23 mouse cellular contexts compared by ENCODE assay signal in the genomic region with DNA sequence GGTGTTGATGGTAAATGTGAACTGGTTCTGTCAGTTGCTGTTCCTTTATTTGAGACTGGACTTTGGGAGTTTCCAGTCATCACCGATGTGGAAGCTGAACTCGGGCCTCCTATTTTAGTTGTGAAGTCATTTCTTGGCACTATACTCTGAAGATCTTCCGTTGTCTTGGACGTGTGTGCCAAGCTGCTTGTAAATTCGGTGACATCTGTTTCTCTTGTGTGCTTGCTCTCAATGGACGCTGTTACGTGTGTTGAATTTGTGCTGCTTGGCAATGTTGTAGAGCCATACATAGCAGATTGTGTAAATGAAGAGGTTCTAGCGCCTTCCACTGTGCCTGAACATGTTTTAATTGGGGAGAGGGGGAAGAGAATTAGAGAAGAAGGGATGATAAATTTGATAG. TPM values are rescaled to one million over a fixed set of nuclear protein-coding genes. Genes with fewer than 3 reads are reported as not detected.
DNase-seq lines count a peak whose midpoint lies in the region; ATAC-seq and TF ChIP-seq lines count a peak whose summit lies in the region.
"Had no signal": no experiment of that assay in that cellular context is flagged by ENCODE, and none has a peak within 500 bp of the region (broad histone marks: within the 10 kb centered on the region; RNA-seq: fewer than 3 reads in every experiment).

No protein-coding gene starts in this region.

- peak; percentile 38 for DNase-seq in layer of hippocampus, adult 9-11 months
- no peak for DNase-seq in layer of hippocampus, postnatal 10 days (ENCODE audit: low spot score in 2 of 2)
- peak; percentile 36 for DNase-seq in brain, adult 2 months (ENCODE audit: low read depth, low spot score)
- peak; percentile 72 for DNase-seq in brain, embryonic 14.5 days (ENCODE audit: low read depth)
- DNase-seq: adrenal gland, adult 2 months; adrenal gland, postnatal 25 days; cerebellum, adult 11 months; cerebellum, adult 9-10 months; cerebellum, postnatal 36 days; gastrocnemius, adult 2 months; gastrocnemius, postnatal 25 days; kidney, adult 11 months had no signal

- H3K4me3 ChIP-seq in forebrain, embryonic 16.5 days (replicated peaks; ENCODE audit: low read length), result no peak overlapping the region
- no peak overlapping the region for H3K4me3 ChIP-seq in forebrain, embryonic 12.5 days (replicated peaks)
- no peak overlapping the region for H3K4me3 ChIP-seq in midbrain, embryonic 16.5 days (ENCODE audit: low read depth, low read length)
- H3K4me3 ChIP-seq: embryonic facial prominence, embryonic 13.5 days; gastrocnemius, adult 2 months; heart, embryonic 12.5 days; hindbrain, embryonic 10.5 days; hindbrain, embryonic 15.5 days had no signal

- TF ChIP-seq POLR2A in brain, embryonic 14.5 days (IDR thresholded peaks at IDR 0.05; ENCODE audit: borderline replicate concordance, extremely low read depth, insufficient read depth, insufficient read length, poor library complexity, severe bottlenecking), result no peak

- H3K4me1 ChIP-seq in forebrain, embryonic 16.5 days (replicated peaks; ENCODE audit: control insufficient read depth, insufficient read depth, low read length), result no peaks in the 10 kb centered on the region; the same call in 1 of the 2 replicates
- no peaks in the 10 kb centered on the region for H3K4me1 ChIP-seq in forebrain, embryonic 12.5 days
- no peaks in the 10 kb centered on the region for H3K4me1 ChIP-seq in midbrain, embryonic 16.5 days (ENCODE audit: control insufficient read depth, insufficient read depth, low read length)
- H3K4me1 ChIP-seq: embryonic facial prominence, embryonic 13.5 days; heart, embryonic 12.5 days had no signal

- ATAC-seq in forebrain, embryonic 16.5 days, result 0 out of 2 replicates have a peak, but pooled peaks have one; percentile 43
- ATAC-seq in forebrain, embryonic 12.5 days (ENCODE audit: low FRiP score), result no peak
- no peak for ATAC-seq in midbrain, embryonic 16.5 days
- ATAC-seq: inflammation-experienced regulatory T-cells, adult 6 months had no signal

- no peak overlapping the region for H3K9ac ChIP-seq in forebrain, embryonic 16.5 days (replicated peaks; ENCODE audit: low read depth, low read length)
- no peak overlapping the region for H3K9ac ChIP-seq in forebrain, embryonic 12.5 days
- H3K9ac ChIP-seq in midbrain, embryonic 16.5 days (ENCODE audit: low read depth, low read length), result no peak overlapping the region
- H3K9ac ChIP-seq: embryonic facial prominence, embryonic 13.5 days; heart, embryonic 12.5 days; hindbrain, embryonic 15.5 days had no signal

- H3K9me3 ChIP-seq in forebrain, embryonic 16.5 days (ENCODE audit: control insufficient read depth, low read length), result no peaks in the 10 kb centered on the region
- no peaks in the 10 kb centered on the region for H3K9me3 ChIP-seq in forebrain, embryonic 12.5 days
- H3K9me3 ChIP-seq in midbrain, embryonic 16.5 days (replicated peaks; ENCODE audit: control insufficient read depth, low read length, poor library complexity, severe bottlenecking), result no peaks in the 10 kb centered on the region
- H3K9me3 ChIP-seq: embryonic facial prominence, embryonic 13.5 days; heart, embryonic 12.5 days; hindbrain, embryonic 10.5 days; hindbrain, embryonic 15.5 days had no signal

- no peak for TF ChIP-seq CTCF in brain, embryonic 14.5 days (IDR thresholded peaks at IDR 0.05; ENCODE audit: borderline replicate concordance, extremely low read depth, insufficient read depth, insufficient read length)

- peak overlapping the region; percentile 8; the same call in 1 of the 2 replicates for H3K27ac ChIP-seq in forebrain, embryonic 16.5 days (ENCODE audit: low read length)
- no peak overlapping the region for H3K27ac ChIP-seq in forebrain, embryonic 12.5 days
- no peak overlapping the region for H3K27ac ChIP-seq in midbrain, embryonic 16.5 days (ENCODE audit: low read length)
- H3K27ac ChIP-seq: embryonic facial prominence, embryonic 13.5 days; gastrocnemius, adult 2 months; hindbrain, embryonic 10.5 days; hindbrain, embryonic 15.5 days had no signal

- no peak overlapping the region for H3K4me2 ChIP-seq in forebrain, embryonic 16.5 days (ENCODE audit: low read length)
- no peak overlapping the region for H3K4me2 ChIP-seq in forebrain, embryonic 12.5 days
- H3K4me2 ChIP-seq in midbrain, embryonic 16.5 days (ENCODE audit: low read length), result no peak overlapping the region
- H3K4me2 ChIP-seq: embryonic facial prominence, embryonic 13.5 days; heart, embryonic 12.5 days; hindbrain, embryonic 15.5 days had no signal

- H3K27me3 ChIP-seq in forebrain, embryonic 16.5 days (replicated peaks; ENCODE audit: control insufficient read depth, insufficient read depth, low read length), result 0 out of 2 replicates have a peak, but pooled peaks cover 4% of the 10 kb centered on the region
- peaks cover 20% of the 10 kb centered on the region for H3K27me3 ChIP-seq in forebrain, embryonic 12.5 days
- no peaks in the 10 kb centered on the region for H3K27me3 ChIP-seq in midbrain, embryonic 16.5 days (ENCODE audit: control insufficient read depth, insufficient read depth, low read depth, low read length)

- WGBS in forebrain, embryonic 16.5 days, result 41% methylated on average over 8 of the region's 8 CpGs
- WGBS in forebrain, embryonic 12.5 days, result 92% methylated on average over 8 of the region's 8 CpGs
- WGBS in midbrain, embryonic 16.5 days, result 83% methylated on average over 8 of the region's 8 CpGs

- no peaks in the 10 kb centered on the region for H3K36me3 ChIP-seq in forebrain, embryonic 16.5 days (ENCODE audit: control insufficient read depth, insufficient read depth)
- no peaks in the 10 kb centered on the region for H3K36me3 ChIP-seq in forebrain, embryonic 12.5 days (replicated peaks)
- no peaks in the 10 kb centered on the region for H3K36me3 ChIP-seq in midbrain, embryonic 16.5 days (ENCODE audit: control insufficient read depth, insufficient read depth, low read length)
- H3K36me3 ChIP-seq: embryonic facial prominence, embryonic 13.5 days; heart, embryonic 12.5 days; hindbrain, embryonic 10.5 days; hindbrain, embryonic 15.5 days had no signal

RNA-seq across cellular contexts. Expression of a gene that starts 26.8 kb away (rescaled TPM):
- polyA plus RNA-seq in forebrain, embryonic 16.5 days (2015; fragmentation: Nextera tagmentation; extraction: Ambion mirVana), result 0.17 TPM in 1 of 2 replicates, not detected in the other
- polyA plus RNA-seq in forebrain, embryonic 12.5 days (2016; fragmentation: Nextera tagmentation; extraction: Ambion mirVana), result not detected in 2 replicates
- 1 to 10 TPM; 3.5 to 5.2 TPM for total RNA-seq in layer of hippocampus, postnatal 10 days (2021)
- 0.87 and 1.4 TPM in 2 replicates for polyA plus RNA-seq in brain, embryonic 14.5 days (2012; rRNA removed)
- 0.44 and 0.50 TPM in 2 replicates for polyA plus RNA-seq in midbrain, embryonic 16.5 days (2015; fragmentation: Nextera tagmentation; extraction: Ambion mirVana)
- polyA plus RNA-seq: embryonic facial prominence, embryonic 13.5 days had no signal

RNA-seq across cellular contexts. Expression of a gene that starts 36.2 kb away (rescaled TPM):
- polyA plus RNA-seq in forebrain, embryonic 16.5 days (2015; fragmentation: Nextera tagmentation; extraction: Ambion mirVana), result not detected in 2 replicates
- polyA plus RNA-seq in forebrain, embryonic 12.5 days (2016; fragmentation: Nextera tagmentation; extraction: Ambion mirVana), result not detected in 2 replicates
- not detected for total RNA-seq in layer of hippocampus, postnatal 10 days (2021)
- 0.05 and 0.08 TPM in 2 replicates for polyA plus RNA-seq in brain, embryonic 14.5 days (2012; rRNA removed)
- polyA plus RNA-seq in midbrain, embryonic 16.5 days (2015; fragmentation: Nextera tagmentation; extraction: Ambion mirVana), result not detected in 2 replicates
- total RNA-seq: adrenal gland, adult 2 months; adrenal gland, postnatal 25 days; gastrocnemius, adult 2 months; gastrocnemius, postnatal 25 days; granulocyte monocyte progenitor cell, adult 5-6 weeks; heart, adult 8-10 months; heart, postnatal 25 days had no signal
- polyA plus RNA-seq: adrenal gland, adult 2 months; embryonic facial prominence, embryonic 13.5 days; heart, embryonic 12.5 days; hindbrain, embryonic 10.5 days; hindbrain, embryonic 15.5 days; inflammation-experienced regulatory T-cells, adult 6 months had no signal

Comparison
In these comparisons a context has a peak if more than half of its experiments do, and no peak if none do; other contexts are left out.
1. DNase-seq: peak in layer of hippocampus, adult 9-11 months (single experiment), brain, adult 2 months (single experiment) and brain, embryonic 14.5 days (single experiment); none in layer of hippocampus, postnatal 10 days (0 of 2).